In the genomic region with DNA sequence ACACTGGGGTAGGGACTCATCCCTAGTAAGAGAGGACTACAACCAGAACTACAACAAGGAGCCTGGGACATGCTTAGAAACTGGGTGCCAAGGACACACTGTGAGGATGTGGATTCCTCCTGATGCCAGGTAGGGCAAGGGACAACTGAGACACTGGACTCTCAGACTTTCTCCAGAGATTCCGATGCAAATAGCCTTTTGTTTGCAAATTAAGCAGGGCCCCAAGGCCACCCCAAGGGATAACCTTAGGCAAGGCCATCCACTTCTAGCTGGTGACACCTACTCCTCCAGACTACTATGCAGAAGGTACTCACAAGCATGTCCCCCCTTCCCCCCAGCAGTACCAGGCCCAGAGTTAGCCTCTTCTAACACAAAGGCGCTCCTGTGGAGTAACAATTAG, we compare ENCODE assay signal across 22 mouse cellular contexts. TPM values are rescaled to one million over a fixed set of nuclear protein-coding genes. Genes with fewer than 3 reads are reported as not detected.
DNase-seq lines count a peak whose midpoint lies in the region; TF ChIP-seq lines count a peak whose summit lies in the region.
"Had no signal": no experiment of that assay in that cellular context is flagged by ENCODE, and none has a peak within 500 bp of the region (broad histone marks: within the 10 kb centered on the region; RNA-seq: fewer than 3 reads in every experiment).

No protein-coding gene starts in this region.

- no peak for TF ChIP-seq CTCF in testis, adult 2 months (IDR thresholded peaks at IDR 0.05; ENCODE audit: control insufficient read depth, insufficient read depth, insufficient replicate concordance, low read depth, low read length)

- WGBS in midbrain, embryonic 10.5 days, result 73% methylated on average over 2 of the region's 2 CpGs

- peak; percentile 51 for DNase-seq in kidney, adult 18-20 months
- DNase-seq in kidney, postnatal 4 days, result no peak
- DNase-seq in testis, postnatal 10 days (ENCODE audit: low spot score), result no peak
- peak; percentile 51 for DNase-seq in kidney, postnatal 36 days
- DNase-seq in midbrain, embryonic 10.5 days (ENCODE audit: low spot score), result no peak
- DNase-seq in cerebellum, adult 11 months, result no peak
- DNase-seq: cerebellum, adult 11-12 months; cerebellum, postnatal 14 days; forebrain, postnatal 0 days; gastrocnemius, postnatal 36 days; heart, adult 2 months; lung, postnatal 4 days; right cerebral cortex, postnatal 25 days; thymus, adult 18-20 months; thymus, postnatal 4 days had no signal

- H3K4me3 ChIP-seq in testis, adult 2 months (ENCODE audit: control insufficient read depth, low read depth, low read length), result peak overlapping the region; percentile 82
- no peak overlapping the region for H3K4me3 ChIP-seq in midbrain, embryonic 10.5 days
- H3K4me3 ChIP-seq: midbrain, embryonic 12.5 days had no signal

- H3K36me3 ChIP-seq in testis, adult 2 months (ENCODE audit: control insufficient read depth, insufficient read depth, low read length), result no peaks in the 10 kb centered on the region
- no peaks in the 10 kb centered on the region for H3K36me3 ChIP-seq in midbrain, embryonic 10.5 days
- H3K36me3 ChIP-seq: heart, embryonic 13.5 days; limb, embryonic 13.5 days; liver, embryonic 15.5 days; midbrain, embryonic 12.5 days had no signal

- no peaks in the 10 kb centered on the region for H3K27me3 ChIP-seq in testis, adult 2 months (ENCODE audit: control insufficient read depth, insufficient read depth, low read length)
- peaks cover 64% of the 10 kb centered on the region for H3K27me3 ChIP-seq in midbrain, embryonic 10.5 days (ENCODE audit: low read depth, poor library complexity, severe bottlenecking)

- peaks cover 17% of the 10 kb centered on the region for H3K4me1 ChIP-seq in testis, adult 2 months (ENCODE audit: control insufficient read depth, insufficient read depth, low read length)
- peaks cover 48% of the 10 kb centered on the region for H3K4me1 ChIP-seq in midbrain, embryonic 10.5 days

- TF ChIP-seq POLR2A in testis, adult 2 months (IDR thresholded peaks at IDR 0.05; ENCODE audit: control insufficient read depth, low read depth, low read length), result no peak

- H3K27ac ChIP-seq in testis, adult 2 months (ENCODE audit: control insufficient read depth, insufficient read depth, low read depth, low read length), result peak overlapping the region; percentile 81
- H3K27ac ChIP-seq in midbrain, embryonic 10.5 days (replicated peaks), result no peak overlapping the region
- H3K27ac ChIP-seq: heart, adult 2 months; heart, embryonic 13.5 days; hindbrain, postnatal 0 days; layer of hippocampus, adult 2 months; limb, embryonic 13.5 days; liver, embryonic 15.5 days; midbrain, embryonic 12.5 days had no signal

- no peaks in the 10 kb centered on the region for H3K9me3 ChIP-seq in midbrain, embryonic 10.5 days (replicated peaks)
- H3K9me3 ChIP-seq: heart, embryonic 13.5 days; limb, embryonic 13.5 days; liver, embryonic 15.5 days; midbrain, embryonic 12.5 days had no signal

RNA-seq across cellular contexts. Expression of gene Susd3, which starts 1.9 kb away (rescaled TPM):
- 37.7 and 51.3 TPM in 2 replicates for polyA plus RNA-seq in testis, adult 2 months (2012; rRNA removed)
- polyA plus RNA-seq in midbrain, embryonic 10.5 days (2016; fragmentation: Nextera tagmentation; extraction: Ambion mirVana), result 1.0 and 1.2 TPM in 2 replicates

RNA-seq across cellular contexts. Expression of gene Card19, which starts 30.8 kb away (rescaled TPM):
- 22.0 and 28.9 TPM in 2 replicates for polyA plus RNA-seq in testis, adult 2 months (2012; rRNA removed)
- polyA plus RNA-seq in midbrain, embryonic 10.5 days (2016; fragmentation: Nextera tagmentation; extraction: Ambion mirVana), result 23.1 and 23.3 TPM in 2 replicates

RNA-seq across cellular contexts. Expression of gene Ninj1, which starts 59.3 kb away (rescaled TPM):
- 30.9 and 41.5 TPM in 2 replicates for polyA plus RNA-seq in testis, adult 2 months (2012; rRNA removed)
- 23.1 and 24.3 TPM in 2 replicates for polyA plus RNA-seq in midbrain, embryonic 10.5 days (2016; fragmentation: Nextera tagmentation; extraction: Ambion mirVana)

Comparison
In these comparisons a context has a peak if more than half of its experiments do, and no peak if none do; other contexts are left out.
1. DNase-seq: peak in kidney, adult 18-20 months (single experiment) and kidney, postnatal 36 days (2 of 2); none in kidney, postnatal 4 days (0 of 2), testis, postnatal 10 days (single experiment), midbrain, embryonic 10.5 days (single experiment) and cerebellum, adult 11 months (single experiment).
2. RNA of gene Susd3, which starts 1.9 kb away (polyA plus RNA-seq): 37.7 to 51.3 TPM in testis, adult 2 months; 1.0 to 1.2 TPM in midbrain, embryonic 10.5 days; every median in the first group is over 10 times any median in the second.